Mouse (Mus musculus): Measurements from ENCODE around the gene Spesp1.

Spesp1 gene

GRCm38 (mm10) chr9:62245612-62246379, 36.2 kb downstream of the Spesp1 start:
- peak; percentile 21 for DNase-seq

- DNase-seq = no peak
These were observed 37.4 kb downstream of the Spesp1 start for GRCm38 (mm10) chr9:62244612-62245010.

GRCm38 (mm10) chr9:62243991-62244611, 37.9 kb downstream of the Spesp1 start:
- DNase-seq = peak; percentile 91

GRCm38 (mm10) chr9:62240036-62240435, 42.0 kb downstream of the Spesp1 start:
- DNase-seq = no peak

- DNase-seq = no peak
These were observed 44.5 kb downstream of the Spesp1 start for GRCm38 (mm10) chr9:62237381-62237980.

- no peak for DNase-seq
These were observed 46.5 kb downstream of the Spesp1 start for GRCm38 (mm10) chr9:62235501-62235900.

- DNase-seq = no peak
These were observed 49.4 kb downstream of the Spesp1 start for GRCm38 (mm10) chr9:62232649-62233048.

- DNase-seq = peak; percentile 71
These were observed 51.0 kb downstream of the Spesp1 start for GRCm38 (mm10) chr9:62231046-62231445.

GRCm38 (mm10) chr9:62229985-62230384, 52.0 kb downstream of the Spesp1 start:
- no peak for DNase-seq

- peak; percentile 40 for DNase-seq
These were observed 59.5 kb downstream of the Spesp1 start for GRCm38 (mm10) chr9:62222481-62222880.

GRCm38 (mm10) chr9:62222029-62222428, 60.0 kb downstream of the Spesp1 start:
- DNase-seq = no peak

Measured in lung, postnatal 36 days (tissue).